Mouse (Mus musculus) lung, postnatal 4 days (tissue): ENCODE data around the gene Obsl1.
A peak's percentile ranks its signal among the peaks of the same experiment; 100 is the strongest.

Experiments
- DNase-seq, 2 experiments: peaks; one replicate each; pipeline ENCODE4 v3.0.0; 2021

Obsl1 gene

DNA sequence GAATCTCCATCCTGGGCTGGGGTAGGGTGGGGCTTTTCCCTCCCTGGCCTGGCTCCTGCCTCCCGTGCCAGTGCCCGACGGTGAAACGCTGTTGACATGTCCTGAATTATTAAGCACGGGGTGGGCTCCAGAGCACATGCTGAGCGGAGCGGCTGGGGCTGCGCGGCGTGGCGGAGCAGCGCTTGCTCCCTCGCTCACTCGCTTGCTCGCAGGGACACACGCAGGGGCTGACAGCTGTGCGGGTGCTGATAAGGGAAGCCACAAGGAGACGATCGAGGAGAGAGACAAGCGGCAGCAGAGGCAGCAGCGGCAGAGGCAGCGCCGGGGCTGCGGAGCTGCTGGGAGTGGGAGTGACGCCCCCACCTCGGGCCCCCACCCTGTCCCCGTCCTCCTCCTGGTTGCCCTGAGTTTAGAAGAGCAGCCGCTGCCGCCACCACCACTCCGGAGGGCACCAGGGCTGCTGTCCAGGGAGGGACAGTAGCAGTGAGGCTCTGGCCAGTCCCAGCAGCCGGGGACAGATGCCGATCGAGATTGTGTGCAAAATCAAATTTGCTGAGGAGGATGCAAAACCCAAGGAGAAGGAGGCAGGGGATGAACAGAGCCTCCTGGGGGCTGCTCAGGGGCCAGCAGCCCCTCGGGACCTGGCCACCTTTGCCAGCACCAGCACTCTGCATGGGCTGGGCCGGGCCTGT is 55.8 kb downstream of the Obsl1 start, which contains the start of gene Asic4:
Gene Asic4 (plus strand): TSS at position 123 of the 692 bp plus-strand sequence.
- DNase-seq = no peak

DNA sequence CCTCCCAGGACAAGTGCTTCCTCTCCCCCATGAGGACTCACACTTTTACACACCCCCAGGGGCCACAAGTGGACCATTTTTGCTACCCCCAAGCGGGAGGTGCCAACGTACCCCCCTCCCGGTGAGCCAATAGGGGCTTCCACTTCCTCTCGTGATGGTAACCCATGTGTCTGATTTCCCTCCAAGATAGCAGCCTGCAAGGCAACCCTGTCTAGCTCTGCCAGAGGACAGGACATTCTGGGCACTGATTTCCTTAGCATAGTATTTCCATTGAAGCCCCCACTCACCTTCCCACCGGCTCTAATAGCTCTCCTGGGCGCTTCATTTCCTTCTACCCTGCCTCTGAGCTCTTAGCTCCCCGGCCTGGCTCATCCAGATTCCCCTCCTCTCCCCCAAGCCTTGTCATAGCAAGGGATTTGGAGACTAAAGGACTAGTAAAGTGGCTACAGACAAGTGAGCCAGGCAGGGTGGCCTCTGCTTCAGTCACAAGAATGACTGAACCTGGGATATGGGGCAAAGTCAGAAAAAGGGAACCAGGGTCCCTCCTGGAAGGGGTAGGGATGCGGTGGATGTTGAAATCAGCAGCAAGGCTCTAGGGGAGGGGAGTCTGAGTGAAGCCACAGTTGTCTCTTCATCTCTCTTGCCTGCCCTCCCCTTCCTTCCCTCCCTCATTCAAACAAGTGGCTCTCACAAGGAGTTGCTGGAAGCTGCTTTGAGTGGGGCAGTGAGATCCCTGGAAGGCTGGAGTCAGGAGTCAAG is 56.7 kb downstream of the Obsl1 start:
- peak in 1 of 2 experiments; percentile 28 for DNase-seq

DNA sequence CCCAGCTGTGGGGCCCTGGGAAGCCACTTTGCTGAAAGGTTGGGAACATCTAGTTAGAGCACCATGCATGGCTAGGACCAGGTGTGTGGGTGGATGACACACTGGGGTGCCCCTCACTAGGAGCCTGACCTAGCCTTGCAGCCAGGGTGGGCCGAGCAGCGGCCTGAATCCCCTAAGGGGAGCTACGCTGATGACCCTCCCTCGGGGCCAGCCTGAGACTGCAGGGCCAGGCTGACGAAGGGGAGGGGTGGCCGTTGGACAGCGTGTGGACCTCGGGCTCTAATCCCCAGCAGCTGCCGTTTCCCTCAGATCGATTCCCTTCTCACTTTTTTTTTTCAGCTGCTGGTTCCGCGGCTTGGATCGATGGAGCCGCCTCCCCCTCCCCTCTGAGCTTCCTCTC is 57.3 kb downstream of the Obsl1 start:
- DNase-seq = no peak

DNA sequence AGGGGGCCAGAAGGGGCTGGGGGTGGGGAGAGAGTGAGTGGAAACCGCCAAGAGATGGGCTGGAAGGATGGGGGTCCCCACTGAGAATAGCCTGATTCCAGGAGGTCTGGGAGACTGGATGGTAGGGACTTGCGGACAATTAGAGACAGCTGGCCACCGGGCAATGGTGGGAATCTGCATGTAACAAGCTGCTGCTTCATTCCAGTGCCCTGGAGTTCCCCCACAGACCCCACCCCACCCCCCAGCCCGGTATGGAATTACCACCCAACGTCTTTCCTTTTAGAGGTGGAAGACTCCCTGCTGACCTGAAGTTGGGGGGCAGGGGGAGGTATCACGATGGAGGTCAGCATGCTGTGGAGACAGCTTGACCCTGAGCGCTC is 58.2 kb downstream of the Obsl1 start:
- no peak for DNase-seq

DNA sequence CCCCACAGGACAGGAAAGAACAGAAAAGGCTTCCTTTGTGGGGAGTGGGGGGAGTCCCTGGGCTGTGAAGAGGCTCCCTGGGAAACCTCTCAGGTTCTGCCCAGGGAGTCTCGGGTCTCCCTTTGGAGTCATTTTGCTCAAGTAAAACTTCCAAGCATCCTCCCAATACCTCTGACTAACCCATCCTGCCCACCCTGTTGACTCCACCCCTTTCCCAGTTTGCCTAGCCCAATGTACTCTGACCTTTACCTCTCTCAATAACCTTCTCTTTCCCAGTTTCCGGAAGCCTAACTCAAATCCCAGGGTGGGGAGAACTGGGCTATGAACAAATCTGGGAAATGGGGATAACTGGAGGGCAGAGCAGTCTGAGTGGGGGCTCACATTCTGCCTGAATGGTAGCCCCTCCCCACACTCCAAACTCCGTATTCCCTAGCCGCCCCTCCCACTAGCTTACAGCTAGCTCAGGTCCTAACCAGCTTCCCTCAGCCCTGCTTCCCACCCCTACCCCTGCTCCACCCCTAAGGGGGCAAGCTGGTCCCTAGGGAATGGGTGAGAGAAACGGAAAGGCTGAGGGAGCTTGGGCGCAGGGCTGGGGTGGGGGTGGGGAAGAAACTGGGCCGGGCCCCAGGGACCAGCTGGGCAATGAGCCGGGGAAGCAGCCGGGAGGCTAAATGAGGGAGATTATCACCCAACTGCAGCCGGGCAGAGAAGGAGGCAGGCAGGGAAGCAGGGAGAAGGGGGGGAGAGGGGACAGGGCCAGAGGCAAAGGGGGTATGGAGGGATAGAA is 58.8 kb downstream of the Obsl1 start:
- DNase-seq = peak; percentile 22 to 51

DNA sequence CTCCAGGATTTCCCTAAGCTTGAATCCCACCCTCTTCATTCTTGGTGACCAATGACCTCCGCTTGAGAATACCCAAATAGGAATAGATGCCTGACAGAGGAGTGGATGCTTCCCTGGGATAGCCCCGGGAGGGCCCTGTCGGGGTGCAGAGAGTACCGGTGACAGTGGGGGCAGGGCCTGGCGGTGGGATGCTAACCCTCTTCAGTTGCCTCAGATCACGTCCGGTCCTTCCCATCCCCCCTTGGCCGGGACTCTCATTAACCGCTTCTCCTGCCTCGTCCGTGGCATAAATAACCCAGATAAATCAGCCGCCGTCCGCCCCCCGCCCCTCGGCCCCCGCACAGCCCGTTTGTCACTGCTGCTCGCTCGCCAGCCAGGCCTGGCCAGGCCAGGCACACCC is 59.6 kb downstream of the Obsl1 start:
- DNase-seq = peak in 1 of 2 experiments; percentile 13

DNA sequence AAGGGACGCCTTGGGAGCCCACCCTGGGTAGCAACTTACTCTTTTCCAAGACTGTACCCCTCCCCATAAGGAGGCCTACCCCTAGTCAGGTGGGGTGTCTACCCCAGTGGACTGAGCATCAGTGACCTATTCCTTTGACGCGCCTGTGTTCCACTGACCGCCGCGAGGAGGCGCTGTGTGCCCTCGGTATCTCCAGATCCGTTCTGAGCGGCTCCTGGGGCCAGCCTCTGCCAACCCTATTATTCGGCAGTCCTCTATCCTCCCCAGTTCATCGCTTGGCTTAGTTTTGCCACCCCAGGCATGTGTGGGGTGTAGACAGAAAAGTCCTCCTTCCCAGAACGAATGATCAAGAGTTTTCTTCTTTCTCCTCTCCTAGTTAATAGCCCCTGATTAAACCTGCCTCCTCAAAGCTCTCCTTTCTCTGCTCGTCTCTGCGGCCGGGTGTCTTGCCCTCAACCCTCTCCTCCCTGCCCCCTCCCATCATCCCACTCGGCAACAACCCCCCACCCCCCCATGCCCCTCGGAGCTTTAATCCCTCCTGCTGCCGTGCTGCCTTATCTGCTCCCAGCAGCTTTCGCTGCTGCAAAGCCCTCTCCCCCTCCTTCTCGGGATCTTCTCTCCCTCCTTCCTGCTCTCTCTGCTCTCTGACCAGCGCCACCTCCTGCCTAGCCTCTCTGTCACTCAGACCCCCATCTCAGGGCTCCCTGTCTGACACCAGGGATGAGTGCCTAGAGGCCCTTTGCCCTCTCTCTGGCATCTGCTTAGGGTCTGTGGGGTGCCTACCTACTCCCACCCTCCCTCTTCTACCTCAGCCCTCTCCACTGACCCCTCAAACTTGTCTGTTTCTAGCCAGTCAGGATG is 60.3 kb downstream of the Obsl1 start:
- peak; percentile 75 to 83 for DNase-seq

DNA sequence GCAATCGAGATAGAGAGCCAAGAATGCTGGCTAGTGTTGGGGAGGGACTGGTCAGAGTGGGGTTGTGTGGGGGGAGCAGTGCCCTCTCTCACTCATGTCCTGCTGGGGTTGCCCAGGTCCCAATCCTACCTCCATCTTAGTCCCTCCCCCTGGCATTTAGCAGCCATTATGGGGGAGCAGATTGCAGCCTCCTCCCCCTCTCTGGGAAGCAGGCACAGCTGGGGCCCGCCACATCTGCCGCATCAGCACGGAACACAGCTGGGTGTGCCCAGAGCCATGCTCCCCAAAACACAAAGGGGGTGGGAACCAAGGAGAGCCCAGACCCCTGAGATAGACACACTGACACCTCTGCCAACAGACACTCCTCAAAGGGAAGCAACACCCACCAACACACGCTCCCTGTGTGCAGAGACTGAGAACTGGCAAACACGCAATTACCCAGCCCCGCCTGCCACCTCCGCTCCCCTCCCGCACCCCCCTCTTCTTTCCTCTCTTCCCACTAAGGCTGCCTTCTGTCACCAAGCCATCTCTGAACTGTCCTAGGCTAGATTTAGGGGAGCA is 61.0 kb downstream of the Obsl1 start:
- no peak for DNase-seq

DNA sequence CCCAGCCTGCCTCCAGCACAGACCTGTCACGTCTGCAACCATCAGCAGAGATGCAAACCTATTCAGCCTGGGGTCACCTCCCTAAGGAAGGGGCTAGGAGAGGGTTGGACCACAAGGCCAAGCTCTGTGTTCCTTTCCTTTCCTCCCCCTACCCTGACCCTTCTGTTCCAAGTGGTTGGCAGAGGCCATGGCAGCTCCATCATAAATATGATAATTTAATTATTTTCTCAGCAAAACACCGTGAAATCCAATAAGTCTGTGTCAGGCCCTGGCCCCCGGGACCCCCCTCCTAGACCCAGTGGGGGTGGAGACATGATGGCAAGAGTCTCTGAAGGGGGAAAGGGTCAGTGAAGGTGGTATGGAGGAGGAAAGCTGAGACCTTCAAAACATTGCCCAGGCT is 62.0 kb downstream of the Obsl1 start:
- no peak for DNase-seq

DNA sequence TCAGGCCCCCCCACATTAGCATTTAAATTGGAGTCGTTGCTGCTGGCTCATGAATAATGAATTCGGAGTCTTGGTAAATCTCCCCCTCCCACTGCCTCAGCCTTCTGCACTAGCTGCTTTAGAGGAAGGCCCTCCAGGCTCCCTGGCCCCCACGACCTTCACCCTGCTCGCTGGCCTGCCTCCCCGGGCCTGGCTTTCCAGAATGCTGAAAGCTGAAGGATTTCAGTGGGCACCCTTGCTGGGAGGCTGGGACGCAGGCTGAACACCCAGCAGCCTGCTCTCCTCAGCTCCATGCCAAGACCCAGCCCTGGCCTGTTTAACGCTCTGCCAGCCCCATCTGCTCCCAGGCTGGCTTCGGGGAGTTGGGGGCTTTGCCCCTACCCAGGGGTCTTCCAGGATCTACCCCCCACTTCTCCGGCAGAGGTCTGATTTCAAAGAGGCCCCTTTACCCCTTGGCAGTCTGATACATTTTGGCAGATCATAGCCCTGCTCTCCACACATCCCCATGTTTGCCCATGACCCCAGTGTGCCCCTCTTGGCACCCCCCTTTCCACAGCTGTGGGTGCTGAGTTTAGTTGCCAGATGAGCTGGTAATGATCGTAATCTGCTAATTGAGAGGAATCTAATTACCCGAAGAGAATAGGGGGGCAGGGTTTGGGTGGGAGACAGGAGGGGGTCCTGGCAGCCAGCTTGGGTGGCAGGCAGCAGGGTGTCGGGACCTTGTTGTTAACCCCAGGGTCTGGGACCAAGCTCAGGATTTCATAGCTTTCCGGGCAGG is 62.8 kb downstream of the Obsl1 start:
- no peak for DNase-seq

DNA sequence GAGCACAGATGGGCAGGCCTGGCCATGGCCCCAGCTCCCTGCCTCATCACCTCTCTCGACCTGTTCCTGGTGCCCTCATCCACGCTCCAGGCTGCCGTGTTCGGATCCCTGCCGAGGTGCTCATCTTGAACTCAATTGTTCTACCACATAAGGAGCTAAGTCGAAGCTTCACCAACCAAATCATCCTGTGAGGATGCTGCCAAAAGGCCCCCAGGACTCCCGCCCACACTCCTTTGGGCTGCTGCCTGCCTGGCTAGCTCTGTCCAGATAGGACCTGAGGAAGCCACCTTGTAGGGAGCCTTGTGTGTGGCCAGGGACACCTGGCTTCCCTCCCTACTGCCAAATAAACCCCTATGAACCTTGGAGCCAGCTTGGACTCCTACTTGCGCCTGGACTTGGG is 63.4 kb downstream of the Obsl1 start:
- no peak for DNase-seq

DNA sequence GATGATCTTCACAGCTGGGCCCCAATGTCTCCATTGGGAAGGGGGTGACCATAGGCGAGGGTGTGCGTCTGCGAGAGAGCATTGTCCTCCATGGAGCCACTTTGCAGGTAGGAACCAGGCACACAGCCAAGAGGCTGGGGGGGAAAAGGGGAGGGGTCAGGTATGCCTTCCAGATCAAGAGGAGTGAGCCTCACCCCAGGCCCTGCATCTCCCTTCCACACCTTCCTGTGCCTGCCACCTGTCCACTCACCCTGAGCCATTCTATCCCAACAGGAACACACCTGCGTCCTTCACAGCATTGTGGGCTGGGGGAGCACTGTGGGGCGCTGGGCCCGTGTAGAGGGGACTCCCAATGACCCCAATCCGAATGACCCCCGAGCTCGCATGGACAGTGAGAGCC is 64.1 kb downstream of the Obsl1 start:
- DNase-seq = no peak

DNA sequence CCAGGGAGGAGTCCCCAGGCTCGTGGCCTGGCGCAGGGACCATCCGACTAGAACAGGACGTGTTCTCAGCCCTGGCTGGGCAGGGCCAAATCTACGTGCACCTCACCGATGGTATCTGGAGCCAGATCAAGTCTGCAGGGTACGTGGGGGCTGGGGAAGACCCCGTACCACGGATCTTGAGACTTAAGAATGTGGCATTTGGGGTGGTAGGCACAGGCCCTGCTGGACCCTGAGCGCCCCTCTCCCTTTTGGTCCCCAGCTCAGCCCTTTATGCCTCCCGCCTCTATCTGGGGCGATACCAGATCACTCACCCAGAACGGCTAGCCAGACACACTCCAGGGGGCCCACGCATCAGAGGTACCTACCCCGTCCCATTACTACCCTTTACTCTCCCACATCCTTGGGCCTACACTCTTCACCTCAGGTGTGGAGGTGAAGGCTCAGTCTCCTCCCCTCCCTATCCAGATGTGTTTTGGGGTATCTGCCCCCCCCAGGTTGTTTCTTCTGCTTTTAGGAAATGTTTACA is 64.7 kb downstream of the Obsl1 start:
- DNase-seq = no peak

DNA sequence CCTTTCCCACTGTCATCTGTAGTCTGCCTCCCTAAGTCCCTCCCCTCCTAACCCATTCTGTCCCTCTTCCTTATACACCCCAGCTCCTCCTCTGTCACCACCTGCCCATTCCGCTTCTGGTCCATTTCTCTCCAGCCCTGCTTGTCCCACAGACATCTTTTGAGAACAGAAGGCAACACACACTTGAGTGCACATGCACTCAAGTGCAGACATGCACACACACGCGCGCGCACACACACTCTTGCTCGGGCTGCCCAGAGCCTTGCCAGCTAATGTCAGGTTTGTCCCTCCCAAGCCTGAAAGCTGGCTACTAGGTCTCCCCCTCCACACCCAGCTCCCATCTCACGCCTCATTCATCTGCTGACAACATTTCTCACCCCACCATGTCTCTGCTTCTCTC is 65.6 kb downstream of the Obsl1 start:
- no peak for DNase-seq

DNA sequence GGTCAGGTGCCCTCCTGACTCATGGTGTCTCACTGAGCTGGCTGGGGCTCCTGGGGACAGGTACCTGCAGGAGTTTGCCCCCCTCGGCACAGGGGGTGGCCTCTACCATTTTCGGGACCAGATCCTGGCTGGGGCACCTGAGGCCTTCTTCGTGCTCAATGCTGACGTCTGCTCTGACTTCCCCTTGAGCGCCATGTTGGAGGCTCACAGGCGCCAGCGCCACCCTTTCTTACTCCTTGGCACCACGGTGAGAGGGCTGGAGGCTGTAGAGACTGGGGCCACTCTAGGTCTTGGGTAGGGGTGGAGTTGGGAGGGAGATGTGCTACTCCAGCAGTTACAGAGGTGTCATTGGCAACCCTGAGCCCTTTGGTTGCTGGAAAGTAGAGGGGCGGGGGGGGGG is 67.5 kb downstream of the Obsl1 start:
- no peak for DNase-seq

DNA sequence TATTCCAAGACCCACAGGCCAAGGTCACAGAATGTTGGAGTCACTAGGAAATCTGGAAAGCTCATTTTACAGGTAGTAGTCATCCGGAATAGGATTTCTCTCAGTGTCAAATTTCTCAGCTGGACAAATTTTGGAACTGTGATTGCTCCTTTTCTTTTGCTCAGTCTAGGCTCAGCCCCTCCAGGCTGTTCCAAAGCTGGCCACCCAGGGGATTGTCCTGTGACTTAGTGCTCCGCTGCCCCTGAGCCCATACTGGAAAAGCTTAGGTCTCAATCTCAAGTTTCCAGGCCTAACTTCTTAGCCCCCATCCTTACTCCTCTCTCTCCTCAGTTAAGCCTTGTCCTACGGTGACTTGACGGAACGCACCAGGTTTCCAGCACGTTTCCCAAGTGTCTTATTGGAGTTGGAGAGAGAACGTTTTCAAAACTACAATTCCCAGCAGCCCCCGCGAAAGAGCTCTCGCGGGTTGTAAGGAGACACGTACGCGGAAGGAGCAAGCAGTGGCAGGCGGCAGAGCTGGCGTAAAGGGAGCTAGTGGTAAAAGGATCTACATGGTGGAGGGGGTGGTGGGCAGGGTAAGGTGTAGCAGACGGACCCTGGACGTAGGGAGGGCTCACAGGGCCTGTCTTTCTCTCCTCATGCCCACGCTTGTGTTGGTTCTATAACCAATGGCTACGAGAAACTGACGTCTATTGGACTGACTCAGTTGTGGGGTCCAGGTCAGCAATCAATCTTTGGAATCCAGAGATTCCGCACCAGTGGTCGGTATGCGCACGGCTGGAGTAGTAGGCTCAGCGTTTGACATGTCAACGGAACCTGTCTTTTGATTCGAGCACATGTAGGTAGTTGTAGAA is 70.5 kb downstream of the Obsl1 start, which contains the start of gene Gmppa:
Gene Gmppa (plus strand): TSS at position 456 of the 854 bp plus-strand sequence.
- DNase-seq = peak; percentile 80 to 85
